Mouse (Mus musculus): ENCODE data around the gene Faap24. TPM values are rescaled to one million over a fixed set of nuclear protein-coding genes. Genes with fewer than 3 reads are reported as not detected.

Gene Faap24
- polyA plus RNA-seq, 1 experiment from 2014 or later: 8.4 TPM

- no peak overlapping the region for H3K4me3 ChIP-seq (ENCODE audit: inconsistent target)
- H3K79me2 ChIP-seq (ENCODE audit: inconsistent target): no peaks in the 10 kb centered on the region
- 95% methylated on average over 8 of the region's 8 CpGs for WGBS (ENCODE audit: missing documents)
- H3K36me3 ChIP-seq (ENCODE audit: inconsistent target): no peaks in the 10 kb centered on the region
- H3K27ac ChIP-seq: no peak overlapping the region
Observed at GRCm38 (mm10) chr7:35380351-35380750, 16.3 kb downstream of the Faap24 start.

- H3K27ac ChIP-seq: no peak overlapping the region
- WGBS (ENCODE audit: missing documents): 29% methylated on average over 16 of the region's 16 CpGs
Observed at GRCm38 (mm10) chr7:35379492-35380119, 17.0 kb downstream of the Faap24 start.

GRCm38 (mm10) chr7:35376623-35377022, 20.0 kb downstream of the Faap24 start:
- Histone ChIP-seq H3K79me2 (ENCODE audit: inconsistent target) (no peaks in the 10 kb centered on the region), H3K4me3 (ENCODE audit: inconsistent target) (no peak overlapping the region), H3K36me3 (ENCODE audit: inconsistent target) (no peaks in the 10 kb centered on the region), H3K27ac (no peak overlapping the region)
- 91% methylated on average over 9 of the region's 9 CpGs for WGBS (ENCODE audit: missing documents)

More at GRCm38 (mm10) chr7:35379492-35380119, 17.0 kb downstream of the Faap24 start:
- H3K36me3 ChIP-seq (ENCODE audit: inconsistent target): no peaks in the 10 kb centered on the region
- H3K4me3 ChIP-seq (ENCODE audit: inconsistent target): no peak overlapping the region
- no peaks in the 10 kb centered on the region for H3K79me2 ChIP-seq (ENCODE audit: inconsistent target)

GRCm38 (mm10) chr7:35374265-35374664, 22.4 kb downstream of the Faap24 start:
- Histone ChIP-seq H3K4me3 (ENCODE audit: inconsistent target) (no peak overlapping the region), H3K27ac (no peak overlapping the region), H3K79me2 (ENCODE audit: inconsistent target) (no peaks in the 10 kb centered on the region), H3K36me3 (ENCODE audit: inconsistent target) (no peaks in the 10 kb centered on the region)
- WGBS (ENCODE audit: missing documents): 85% methylated on average over 7 of the region's 7 CpGs

GRCm38 (mm10) chr7:35373146-35373989, 23.3 kb downstream of the Faap24 start:
- Histone ChIP-seq H3K79me2 (ENCODE audit: inconsistent target) (no peaks in the 10 kb centered on the region), H3K27ac (no peak overlapping the region), H3K4me3 (ENCODE audit: inconsistent target) (no peak overlapping the region), H3K36me3 (ENCODE audit: inconsistent target) (no peaks in the 10 kb centered on the region)
- WGBS (ENCODE audit: missing documents): 78% methylated on average over 16 of the region's 16 CpGs

GRCm38 (mm10) chr7:35372483-35373017, 24.1 kb downstream of the Faap24 start:
- H3K27ac ChIP-seq: no peak overlapping the region
- WGBS (ENCODE audit: missing documents): 83% methylated on average over 14 of the region's 14 CpGs
- H3K4me3 ChIP-seq (ENCODE audit: inconsistent target): no peak overlapping the region
- H3K36me3 ChIP-seq (ENCODE audit: inconsistent target): no peaks in the 10 kb centered on the region
- no peaks in the 10 kb centered on the region for H3K79me2 ChIP-seq (ENCODE audit: inconsistent target)

GRCm38 (mm10) chr7:35371096-35371495, 25.5 kb downstream of the Faap24 start:
- WGBS (ENCODE audit: missing documents): 92% methylated on average over 14 of the region's 14 CpGs
- H3K79me2 ChIP-seq (ENCODE audit: inconsistent target): no peaks in the 10 kb centered on the region
- no peak overlapping the region for H3K4me3 ChIP-seq (ENCODE audit: inconsistent target)
- no peaks in the 10 kb centered on the region for H3K36me3 ChIP-seq (ENCODE audit: inconsistent target)
- H3K27ac ChIP-seq: no peak overlapping the region

GRCm38 (mm10) chr7:35365161-35365910, 31.3 kb downstream of the Faap24 start:
- Histone ChIP-seq H3K36me3 (ENCODE audit: inconsistent target) (no peaks in the 10 kb centered on the region), H3K4me3 (ENCODE audit: inconsistent target) (no peak overlapping the region), H3K79me2 (ENCODE audit: inconsistent target) (no peaks in the 10 kb centered on the region), H3K27ac (no peak overlapping the region)
- 85% methylated on average over 12 of the region's 12 CpGs for WGBS (ENCODE audit: missing documents)

GRCm38 (mm10) chr7:35362868-35363267, 33.8 kb downstream of the Faap24 start:
- WGBS (ENCODE audit: missing documents): 85% methylated on average over 5 of the region's 5 CpGs
- no peak overlapping the region for H3K27ac ChIP-seq
- H3K36me3 ChIP-seq (ENCODE audit: inconsistent target): no peaks in the 10 kb centered on the region
- no peaks in the 10 kb centered on the region for H3K79me2 ChIP-seq (ENCODE audit: inconsistent target)
- H3K4me3 ChIP-seq (ENCODE audit: inconsistent target): no peak overlapping the region

- 84% methylated on average over 5 of the region's 5 CpGs for WGBS (ENCODE audit: missing documents)
Observed at GRCm38 (mm10) chr7:35362253-35362652, 34.4 kb downstream of the Faap24 start.

GRCm38 (mm10) chr7:35357621-35358020, 39.0 kb downstream of the Faap24 start:
- Histone ChIP-seq H3K4me3 (ENCODE audit: inconsistent target) (no peak overlapping the region), H3K79me2 (ENCODE audit: inconsistent target) (no peaks in the 10 kb centered on the region), H3K36me3 (ENCODE audit: inconsistent target) (no peaks in the 10 kb centered on the region), H3K27ac (no peak overlapping the region)
- 94% methylated on average over 12 of the region's 12 CpGs for WGBS (ENCODE audit: missing documents)

More at GRCm38 (mm10) chr7:35362253-35362652, 34.4 kb downstream of the Faap24 start:
- no peaks in the 10 kb centered on the region for H3K79me2 ChIP-seq (ENCODE audit: inconsistent target)
- H3K27ac ChIP-seq: no peak overlapping the region
- no peak overlapping the region for H3K4me3 ChIP-seq (ENCODE audit: inconsistent target)
- H3K36me3 ChIP-seq (ENCODE audit: inconsistent target): no peaks in the 10 kb centered on the region

GRCm38 (mm10) chr7:35355303-35355872, 41.2 kb downstream of the Faap24 start:
- Histone ChIP-seq H3K36me3 (ENCODE audit: inconsistent target) (no peaks in the 10 kb centered on the region), H3K4me3 (ENCODE audit: inconsistent target) (no peak overlapping the region), H3K79me2 (ENCODE audit: inconsistent target) (no peaks in the 10 kb centered on the region), H3K27ac (no peak overlapping the region)
- 68% methylated on average over 5 of the region's 5 CpGs for WGBS (ENCODE audit: missing documents)

GRCm38 (mm10) chr7:35353306-35353705, 43.3 kb downstream of the Faap24 start:
- no peak overlapping the region for H3K27ac ChIP-seq
- 91% methylated on average over 6 of the region's 15 CpGs for WGBS (ENCODE audit: missing documents)
- no peak overlapping the region for H3K4me3 ChIP-seq (ENCODE audit: inconsistent target)
- H3K36me3 ChIP-seq (ENCODE audit: inconsistent target): no peaks in the 10 kb centered on the region
- no peaks in the 10 kb centered on the region for H3K79me2 ChIP-seq (ENCODE audit: inconsistent target)

GRCm38 (mm10) chr7:35351155-35351554, 45.5 kb downstream of the Faap24 start:
- Histone ChIP-seq H3K27ac (no peak overlapping the region), H3K79me2 (ENCODE audit: inconsistent target) (no peaks in the 10 kb centered on the region), H3K36me3 (ENCODE audit: inconsistent target) (no peaks in the 10 kb centered on the region), H3K4me3 (ENCODE audit: inconsistent target) (no peak overlapping the region)
- 94% methylated on average over 3 of the region's 3 CpGs for WGBS (ENCODE audit: missing documents)

Data from macrophage (primary cell).